Mouse (Mus musculus): Measurements from ENCODE around the gene Phf21b. TPM values are rescaled to one million over a fixed set of nuclear protein-coding genes. Genes with fewer than 3 reads are reported as not detected.
"Not testable (repeated sequence)": the region's sequence is repeated elsewhere in the genome, so short reads cannot be mapped to it uniquely, and the experiment has no call there.

Phf21b gene
- total and polyA plus RNA-seq, 3 experiments = 1.3 to 5.3 (median 2.2) TPM

DNA sequence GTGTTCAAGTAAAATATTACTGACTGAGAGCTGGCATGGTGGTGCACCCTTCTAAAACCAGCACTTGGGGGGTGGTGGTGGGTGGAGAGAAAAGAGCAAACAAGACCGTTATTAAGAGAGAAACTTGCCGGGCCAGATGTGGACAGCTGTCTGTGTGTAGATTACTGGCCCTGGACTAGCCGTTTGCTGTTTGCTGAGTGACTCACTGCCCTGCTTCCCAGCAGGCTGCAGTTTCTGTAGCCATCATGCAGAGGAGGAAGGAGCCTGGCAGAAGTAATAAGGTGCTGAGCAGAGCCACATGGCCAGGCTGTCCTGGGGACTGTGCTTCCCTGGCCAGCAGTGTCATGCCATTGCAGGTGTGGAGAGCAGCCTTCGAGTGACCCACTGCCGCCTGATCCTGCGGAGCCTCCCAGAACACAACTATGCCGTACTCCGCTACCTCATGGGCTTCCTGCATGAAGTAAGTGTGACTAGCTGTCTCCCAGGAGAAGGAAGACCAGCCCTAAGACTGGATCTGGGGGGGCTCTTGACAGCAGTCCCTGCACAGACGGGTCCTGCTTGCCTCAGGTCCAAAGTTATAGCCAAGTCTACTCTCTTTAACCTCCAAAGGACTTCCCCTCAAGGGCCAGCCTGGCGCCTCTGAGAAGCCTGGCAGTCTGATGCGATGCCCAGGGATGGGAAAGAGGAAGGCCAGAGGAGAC, 86.1 kb downstream of the Phf21b start:
- Histone ChIP-seq H3K4me1 (ENCODE audit: control insufficient read depth in 1 of 2, insufficient read depth in 2 of 2) (peaks cover 7 to 21% of the 10 kb centered on the region in 2 experiments; a peak in 3 of 4 replicates), H3K27me3 (replicated peaks) (peaks cover 6% of the 10 kb centered on the region), H3K27ac (ENCODE audit: insufficient read depth, low read depth) (no peak overlapping the region), H3K79me2 (replicated peaks; ENCODE audit: control insufficient read depth, extremely low read depth, insufficient read depth, poor library complexity, severe bottlenecking) (no peaks in the 10 kb centered on the region), H3K4me3 (replicated peaks in 1 of 3; ENCODE audit: low read depth in 2 of 3, low read length in 2 of 3, poor library complexity in 1 of 3) (no peak overlapping the region), H3K36me3 (replicated peaks in 1 of 2; ENCODE audit: control insufficient read depth in 1 of 2, insufficient read depth in 1 of 2, low read length in 1 of 2) (no peaks in the 10 kb centered on the region), H3K9me3 (replicated peaks; ENCODE audit: low read length) (no peaks in the 10 kb centered on the region), H3K4me2 (ENCODE audit: insufficient read depth, low read depth, poor library complexity, severe bottlenecking) (no peak overlapping the region), H3K9ac (ENCODE audit: insufficient read depth, low read depth) (no peak overlapping the region)
- in situ Hi-C loops (cut with MboI; ENCODE audit: low pct_ligation_motif_present, low pct_unique_long_range_greater_than_20kb, low sequenced_read_pairs) = loop anchor here (10.0 kb wide), 1 partner anchor 225 kb away; no protein-coding TSS in a partner anchor
- no peak for DNase-seq (ENCODE audit: extremely low read depth)
- dilution Hi-C loops (cut with MboI; ENCODE audit: extremely low pct_ligation_motif_present, extremely low pct_unique_long_range_greater_than_20kb, low sequenced_read_pairs) = no loop called here
- TF ChIP-seq USF1 (IDR thresholded peaks at IDR 0.05; ENCODE audit: low read depth, low read length) (no peak), ZKSCAN1 (IDR thresholded peaks at IDR 0.05; ENCODE audit: borderline replicate concordance, low read depth, low read length) (no peak), BHLHE40 (IDR thresholded peaks at IDR 0.05; ENCODE audit: low read depth, low read length) (no peak), EP300 (IDR thresholded peaks at IDR 0.05; ENCODE audit: low read length) (no peak), RAD21 (IDR thresholded peaks at IDR 0.05; ENCODE audit: low read depth, low read length) (no peak), CTCF (conservative IDR thresholded peaks at IDR 0.05 in 1 of 2, IDR thresholded peaks at IDR 0.05 in 1 of 2; ENCODE audit: low read depth in 2 of 2, low read length in 2 of 2) (no peak), ETS1 (conservative IDR thresholded peaks at IDR 0.05; ENCODE audit: low read depth, low read length) (no peak), ZNF384 (IDR thresholded peaks at IDR 0.05; ENCODE audit: low read depth, low read length) (no peak), KAT2A (IDR thresholded peaks at IDR 0.05; ENCODE audit: insufficient replicate concordance, low read length) (no peak), MXI1 (IDR thresholded peaks at IDR 0.05; ENCODE audit: low read depth, low read length) (no peak), ZC3H11A (IDR thresholded peaks at IDR 0.05; ENCODE audit: low read depth, low read length) (no peak), GABPA (IDR thresholded peaks at IDR 0.05; ENCODE audit: insufficient replicate concordance, low read depth, low read length) (no peak), CHD2 (IDR thresholded peaks at IDR 0.05; ENCODE audit: low read length) (no peak), NRF1 (IDR thresholded peaks at IDR 0.05; ENCODE audit: low read depth, low read length) (no peak), NELFE (IDR thresholded peaks at IDR 0.05; ENCODE audit: low read depth, low read length) (no peak), HCFC1 (IDR thresholded peaks at IDR 0.05; ENCODE audit: low read depth, low read length) (no peak), SMC3 (IDR thresholded peaks at IDR 0.05; ENCODE audit: low read depth, low read length) (no peak)

DNA sequence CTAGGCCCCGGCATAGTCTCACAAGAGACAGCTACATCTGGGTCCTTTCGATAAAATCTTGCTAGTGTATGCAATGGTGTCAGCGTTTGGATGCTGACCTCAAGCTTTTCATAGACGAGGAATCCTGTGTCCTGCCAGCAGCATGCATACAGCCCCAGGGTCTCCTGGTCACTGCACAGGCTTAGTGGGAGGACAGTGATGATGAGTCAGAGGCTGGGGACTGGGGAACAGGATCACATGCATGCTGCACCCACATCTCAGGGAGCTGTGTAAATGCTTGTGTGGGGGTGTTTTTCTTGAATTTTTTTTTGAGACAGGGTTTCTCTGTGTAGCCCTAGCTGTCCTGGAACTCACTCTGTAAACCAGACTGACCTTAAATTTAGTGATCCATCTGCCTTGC, 87.3 kb downstream of the Phf21b start:
- H3K27ac ChIP-seq (ENCODE audit: insufficient read depth, low read depth); DNase-seq (ENCODE audit: extremely low read depth); dilution Hi-C loops (cut with MboI; ENCODE audit: extremely low pct_ligation_motif_present, extremely low pct_unique_long_range_greater_than_20kb, low sequenced_read_pairs); H3K79me2 ChIP-seq (replicated peaks; ENCODE audit: control insufficient read depth, extremely low read depth, insufficient read depth, poor library complexity, severe bottlenecking); H3K27me3 ChIP-seq (replicated peaks); in situ Hi-C loops (cut with MboI; ENCODE audit: low pct_ligation_motif_present, low pct_unique_long_range_greater_than_20kb, low sequenced_read_pairs); H3K4me3 ChIP-seq (replicated peaks in 1 of 3; ENCODE audit: low read depth in 2 of 3, low read length in 2 of 3, poor library complexity in 1 of 3); H3K9ac ChIP-seq (ENCODE audit: insufficient read depth, low read depth); H3K36me3 ChIP-seq (replicated peaks in 1 of 2; ENCODE audit: control insufficient read depth in 1 of 2, insufficient read depth in 1 of 2, low read length in 1 of 2); H3K9me3 ChIP-seq (replicated peaks; ENCODE audit: low read length); H3K4me2 ChIP-seq (ENCODE audit: insufficient read depth, low read depth, poor library complexity, severe bottlenecking): not testable (repeated sequence)
- peaks cover 7 to 20% of the 10 kb centered on the region in 2 experiments; a peak in 3 of 4 replicates for H3K4me1 ChIP-seq (ENCODE audit: control insufficient read depth in 1 of 2, insufficient read depth in 2 of 2)
